Mouse (Mus musculus) spleen, postnatal 10 days (tissue): ENCODE data around the gene Pom121l2.

Experiments used
- DNase-seq, 2 experiments: peaks; one replicate each; pipeline ENCODE4 v3.0.0; 2021 to 2022; ENCODE audit warnings: low spot score in 2 of 2

Pom121l2 gene

DNA sequence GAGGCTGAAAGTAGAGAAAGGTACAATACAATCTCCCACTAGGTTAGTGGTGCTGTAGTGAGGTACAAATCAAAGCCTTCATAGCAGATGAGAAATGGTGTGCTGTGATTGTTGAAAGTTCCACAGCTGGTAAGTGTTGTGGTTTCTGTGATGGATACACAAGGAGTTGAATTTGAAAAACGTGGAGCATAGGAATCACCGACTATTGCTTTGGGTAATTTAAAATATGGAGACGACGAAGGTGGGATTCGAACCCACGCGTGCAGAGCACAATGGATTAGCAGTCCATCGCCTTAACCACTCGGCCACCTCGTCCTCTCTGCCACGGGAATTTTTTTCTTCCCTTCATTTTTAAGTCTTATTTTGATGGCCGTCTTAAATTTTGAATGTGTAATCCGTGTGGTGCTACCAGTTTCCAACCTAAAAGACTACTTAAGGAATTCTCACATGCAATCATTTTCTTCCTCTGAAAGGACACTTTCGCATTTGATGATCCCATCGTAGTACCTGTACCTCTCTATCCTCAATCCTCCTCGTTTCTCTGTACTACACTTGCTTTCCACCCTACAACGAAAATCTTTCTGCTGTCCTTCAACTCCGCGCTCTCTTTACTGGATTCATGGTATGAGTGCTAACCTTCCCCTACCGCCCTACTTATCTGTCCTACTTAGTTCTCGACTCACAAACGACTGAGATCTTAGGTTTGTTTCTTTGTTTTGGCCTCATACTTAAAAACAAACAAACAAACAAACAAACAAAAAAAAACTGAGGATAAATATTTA lies 13.2 kb downstream of the Pom121l2 start:
- peak in 1 of 2 experiments; percentile 45 for DNase-seq

- DNase-seq: no peak
Measured at GRCm38 (mm10) chr13:21994896-21995295, 13.9 kb downstream of the Pom121l2 start.

DNA sequence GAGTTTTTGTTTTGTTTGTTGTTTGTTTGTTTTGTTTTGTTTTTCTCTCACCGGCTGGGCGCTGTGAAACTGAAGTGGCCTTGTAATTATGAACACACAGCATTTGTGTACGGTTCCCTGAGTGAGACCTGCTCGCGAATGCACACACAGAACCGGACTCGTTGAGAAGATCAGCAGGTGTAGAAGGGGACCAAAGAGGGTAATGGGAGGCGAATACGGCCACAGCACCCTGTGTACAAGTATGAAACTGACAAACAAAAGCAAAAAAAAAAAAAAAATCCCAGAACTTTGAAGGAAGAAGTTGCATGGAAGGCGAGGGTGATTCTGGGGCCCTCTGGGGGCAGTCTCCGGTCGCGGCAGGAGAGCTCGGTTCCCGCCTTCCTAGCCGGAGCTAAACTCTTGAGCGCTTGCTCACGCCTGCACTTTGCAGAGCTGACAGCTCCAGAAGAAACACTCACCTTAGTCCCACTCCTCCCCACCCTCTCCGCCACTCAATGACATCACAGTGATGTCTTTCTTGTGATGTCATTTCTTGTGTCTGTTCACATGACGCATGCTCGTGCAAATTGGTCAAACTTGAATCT lies 14.4 kb downstream of the Pom121l2 start:
- peak in 1 of 2 experiments; percentile 53 for DNase-seq

DNA sequence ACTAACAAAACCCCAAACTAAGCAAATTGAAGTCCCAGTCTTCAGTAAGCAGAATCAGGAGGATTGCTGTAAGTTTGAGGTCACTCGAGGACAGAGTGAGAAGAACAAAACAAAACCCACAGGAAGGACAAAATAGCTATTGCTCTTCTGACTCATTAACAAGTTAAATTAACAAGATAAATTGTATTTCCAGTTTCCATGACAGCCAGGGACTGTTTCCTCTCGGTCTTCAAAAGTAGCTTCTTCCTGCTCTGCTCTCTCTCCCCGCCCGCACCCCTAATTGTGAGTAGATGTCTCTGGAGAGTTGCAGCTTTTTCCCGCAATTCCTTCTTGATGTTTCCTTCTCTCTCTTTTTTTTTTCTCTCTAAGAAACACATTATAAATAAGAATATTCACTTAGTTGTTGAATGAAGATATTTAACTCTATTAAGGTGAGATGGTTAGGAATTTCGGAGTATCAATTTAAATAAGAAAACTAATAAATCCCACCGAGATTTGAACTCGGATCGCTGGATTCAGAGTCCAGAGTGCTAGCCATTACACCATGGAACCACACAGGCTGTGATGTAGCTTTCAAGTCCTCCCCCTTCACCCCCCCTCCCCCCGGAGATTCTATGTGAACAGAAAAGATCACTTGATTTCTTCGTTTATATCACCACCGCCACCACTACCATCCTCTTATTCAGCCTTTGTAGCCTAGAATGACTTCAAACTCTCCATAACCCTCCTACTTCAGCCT lies 15.3 kb downstream of the Pom121l2 start:
- DNase-seq: no peak

DNA sequence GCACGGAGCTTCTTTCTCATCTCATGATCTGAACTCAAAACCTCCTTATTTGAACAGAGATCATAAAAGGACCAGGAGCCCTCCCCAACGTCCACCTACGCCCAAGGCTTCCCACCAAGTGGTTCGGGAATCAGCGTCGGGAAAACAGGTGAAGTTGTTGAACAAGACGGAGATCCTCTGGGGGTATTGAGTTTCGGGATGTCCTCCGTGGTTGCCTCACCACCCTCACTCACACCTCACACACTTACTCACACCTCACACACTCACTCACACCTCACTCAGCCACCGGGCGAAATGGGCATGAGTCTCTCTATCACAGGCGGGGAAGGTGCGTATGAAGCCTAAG lies 15.8 kb downstream of the Pom121l2 start:
- no peak for DNase-seq

DNA sequence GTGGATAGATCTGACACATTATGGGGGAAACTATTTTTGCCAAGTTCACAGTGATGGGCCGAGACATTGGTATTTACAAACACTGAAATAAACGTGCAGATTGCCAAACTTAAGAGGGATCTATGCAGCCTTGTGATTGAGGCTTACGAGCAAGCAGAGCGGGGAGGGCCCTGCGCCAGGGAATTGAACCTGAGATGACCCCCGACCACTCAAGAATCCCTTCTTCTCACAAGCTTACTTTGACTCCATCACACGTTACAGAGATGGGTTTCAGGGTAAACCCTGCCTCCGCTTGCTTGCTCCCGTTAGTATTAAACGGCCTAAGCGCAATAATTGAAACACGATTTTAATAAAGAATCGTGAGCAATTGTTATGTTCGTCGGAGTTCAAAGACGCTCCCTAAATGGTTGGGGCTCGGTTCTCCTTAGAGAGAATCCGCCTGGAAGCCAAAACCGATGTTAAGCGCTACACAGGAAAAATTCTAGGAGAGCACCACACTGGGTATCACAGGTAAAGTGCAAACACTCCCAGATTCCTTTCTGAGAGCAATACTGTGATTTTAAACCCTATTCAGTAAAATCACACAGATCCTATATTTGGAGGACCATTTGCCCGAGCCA lies 16.3 kb downstream of the Pom121l2 start:
- no peak for DNase-seq

GRCm38 (mm10) chr13:21997821-21998220 lies 16.8 kb downstream of the Pom121l2 start:
- DNase-seq: no peak

GRCm38 (mm10) chr13:21998412-21998811 lies 17.4 kb downstream of the Pom121l2 start:
- DNase-seq: no peak

DNA sequence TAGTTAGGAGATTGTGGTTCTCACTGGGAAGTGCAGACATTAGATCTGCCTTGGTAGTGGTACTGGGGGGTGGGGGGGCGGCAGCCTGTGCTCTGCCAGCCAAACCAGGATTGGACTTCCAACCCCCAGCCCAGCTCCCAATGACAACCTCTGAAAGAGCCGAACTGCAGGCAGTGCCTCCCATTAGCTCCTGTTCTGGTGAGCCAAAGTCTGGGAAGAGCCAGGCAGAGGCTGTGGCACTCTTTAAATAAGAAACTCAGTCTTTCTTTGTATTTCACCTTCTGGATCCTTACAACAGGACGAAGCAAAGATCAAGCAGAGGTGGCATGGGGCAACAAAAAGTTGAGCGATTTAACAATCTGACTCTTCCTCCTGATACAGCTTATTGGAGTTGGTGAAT lies 18.2 kb downstream of the Pom121l2 start:
- no peak for DNase-seq

DNA sequence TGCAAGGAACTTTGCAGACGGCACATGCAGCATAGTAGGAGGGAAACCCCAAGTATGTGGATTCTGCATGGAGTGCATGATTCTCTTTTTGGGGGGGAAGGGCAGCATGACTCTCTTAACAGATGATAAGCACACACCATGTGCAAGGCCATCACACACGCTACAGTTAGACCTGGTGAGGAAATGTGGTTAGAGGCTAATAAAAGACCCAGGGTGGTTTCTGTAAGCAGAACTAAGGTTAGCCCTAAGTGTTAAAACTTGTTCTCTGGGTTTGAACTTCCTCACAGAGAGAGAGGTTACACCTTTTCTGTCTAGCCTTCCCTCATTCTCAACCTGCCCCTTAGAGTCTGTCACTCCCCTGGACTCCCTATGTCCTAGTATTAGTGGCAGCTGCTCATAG lies 20.4 kb downstream of the Pom121l2 start:
- DNase-seq: no peak

DNA sequence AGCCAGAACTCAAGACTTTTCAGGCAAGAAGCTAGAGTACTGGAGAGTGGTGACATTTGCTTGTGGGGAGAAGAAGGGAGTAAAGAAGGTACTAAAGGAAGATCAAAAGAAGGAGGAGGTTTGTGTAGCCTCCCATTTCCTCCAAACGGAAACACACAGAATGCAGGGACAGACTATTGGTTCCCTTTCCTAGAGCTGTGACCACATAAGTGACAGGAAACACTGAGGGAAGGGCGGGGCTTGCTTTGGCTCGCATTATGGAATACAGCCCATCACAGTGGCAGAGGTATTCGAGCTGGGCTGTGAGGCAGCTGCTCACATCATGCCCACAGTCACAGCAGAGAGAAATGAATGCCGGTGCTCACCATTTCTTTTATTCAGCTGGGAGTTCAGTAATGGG lies 20.8 kb downstream of the Pom121l2 start:
- no peak for DNase-seq

GRCm38 (mm10) chr13:22005605-22006333 lies 24.8 kb downstream of the Pom121l2 start:
- DNase-seq: peak in 1 of 2 experiments; percentile 47

- DNase-seq: peak in 1 of 2 experiments; percentile 72
Measured at GRCm38 (mm10) chr13:22006334-22007120, 25.5 kb downstream of the Pom121l2 start.

GRCm38 (mm10) chr13:22007121-22007510 lies 26.1 kb downstream of the Pom121l2 start:
- no peak for DNase-seq

GRCm38 (mm10) chr13:22007872-22008271 lies 26.9 kb downstream of the Pom121l2 start:
- no peak for DNase-seq

DNA sequence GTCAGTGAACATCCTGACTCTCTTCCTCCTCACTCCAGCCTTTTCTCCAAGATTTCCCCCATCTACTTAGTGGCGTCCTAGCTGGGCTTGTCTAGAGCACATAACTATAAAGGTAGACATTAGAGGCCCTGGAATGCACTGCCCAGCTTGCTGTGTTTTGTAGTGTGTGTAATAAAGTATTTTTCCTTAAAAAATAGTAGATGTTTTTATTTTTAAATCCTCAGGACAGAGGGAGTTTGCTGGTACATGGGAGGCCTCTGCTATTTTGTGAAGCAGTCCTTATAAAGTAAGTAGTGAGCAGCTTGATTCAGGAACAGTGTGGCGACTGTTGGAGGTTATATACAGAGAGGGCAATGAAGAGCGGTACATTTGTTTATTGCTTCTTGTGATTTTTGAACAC lies 27.7 kb downstream of the Pom121l2 start:
- no peak for DNase-seq

- no peak for DNase-seq
Measured at GRCm38 (mm10) chr13:22009642-22010041, 28.6 kb downstream of the Pom121l2 start, which contains the start of gene Prss16. Prss16 (minus strand) TSS chr13:22009742.

DNA sequence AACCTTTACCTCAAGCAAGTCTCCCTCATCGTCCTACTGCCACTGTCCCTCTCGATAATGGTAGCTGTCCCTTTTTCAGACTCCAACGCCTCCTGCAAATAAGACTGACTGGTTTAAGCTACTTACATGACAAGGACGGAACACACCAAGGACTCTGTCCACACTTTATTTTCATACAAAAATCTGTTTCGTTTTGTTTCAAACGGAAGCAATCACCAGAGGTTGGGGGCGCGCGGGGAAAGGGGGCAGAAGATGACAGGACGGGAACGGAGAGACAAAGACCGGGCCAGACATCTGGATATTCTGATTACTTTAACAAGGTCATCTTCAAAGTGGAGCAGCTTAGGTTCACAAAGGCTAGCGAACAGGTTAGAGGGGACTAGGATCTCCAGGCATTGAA lies 32.7 kb downstream of the Pom121l2 start:
- DNase-seq: no peak

- no peak for DNase-seq
Measured at GRCm38 (mm10) chr13:22014411-22014845, 33.4 kb downstream of the Pom121l2 start.
